Mouse (Mus musculus): ENCODE measurements around the gene S100a9. TPM values are rescaled to one million over a fixed set of nuclear protein-coding genes. Genes with fewer than 3 reads are reported as not detected.

Gene S100a9
- 1 to 10 TPM; 1.3 to 2.0 TPM for total RNA-seq (2021)

- intact Hi-C loops (cut with DNase I): no loop called here
- no peak for DNase-seq
Observed at GRCm38 (mm10) chr3:90695613-90696012, at the start of gene S100a9. Gene S100a9, minus strand, starts transcription at chr3:90695721.

- DNase-seq: no peak
- intact Hi-C loops (cut with DNase I): no loop called here
Observed at GRCm38 (mm10) chr3:90726606-90727005, 31.1 kb upstream of the S100a9 start, which contains the start of gene Pglyrp4. Gene Pglyrp4, plus strand, starts transcription at chr3:90726906.

- intact Hi-C loops (cut with DNase I): loop anchor here (5.0 kb wide), 1 partner anchor 218 kb away; the partner anchor contains the start of gene Snapin
- DNase-seq: peak; percentile 87
Observed at GRCm38 (mm10) chr3:90709591-90710460, 14.3 kb upstream of the S100a9 start.

GRCm38 (mm10) chr3:90708523-90709202 lies 13.1 kb upstream of the S100a9 start:
- DNase-seq: peak; percentile 9
- intact Hi-C loops (cut with DNase I): loop anchor here (5.0 kb wide), 1 partner anchor 216 kb away; the partner anchor contains the start of gene Snapin

GRCm38 (mm10) chr3:90702244-90702643 lies 6.7 kb upstream of the S100a9 start:
- intact Hi-C loops (cut with DNase I): no loop called here
- no peak for DNase-seq

GRCm38 (mm10) chr3:90693496-90693895 lies 2.0 kb downstream of the S100a9 start:
- intact Hi-C loops (cut with DNase I): no loop called here
- no peak for DNase-seq

- intact Hi-C loops (cut with DNase I): no loop called here
- DNase-seq: no peak
Observed at GRCm38 (mm10) chr3:90686835-90687234, 8.7 kb downstream of the S100a9 start.

GRCm38 (mm10) chr3:90683929-90684328 lies 11.6 kb downstream of the S100a9 start:
- no peak for DNase-seq
- intact Hi-C loops (cut with DNase I): no loop called here

- intact Hi-C loops (cut with DNase I): no loop called here
- no peak for DNase-seq
Observed at GRCm38 (mm10) chr3:90678656-90679055, 16.9 kb downstream of the S100a9 start.

GRCm38 (mm10) chr3:90668846-90669245 lies 26.7 kb downstream of the S100a9 start, which contains the start of gene S100a8:
Gene S100a8, plus strand, starts transcription at chr3:90668978.
- DNase-seq: peak; percentile 22
- intact Hi-C loops (cut with DNase I): no loop called here

- no peak for DNase-seq
- intact Hi-C loops (cut with DNase I): no loop called here
Observed at GRCm38 (mm10) chr3:90664219-90664618, 31.3 kb downstream of the S100a9 start.

GRCm38 (mm10) chr3:90659364-90660044 lies 36.0 kb downstream of the S100a9 start:
- no peak for DNase-seq
- intact Hi-C loops (cut with DNase I): no loop called here

GRCm38 (mm10) chr3:90657405-90657804 lies 38.1 kb downstream of the S100a9 start:
- no peak for DNase-seq
- intact Hi-C loops (cut with DNase I): no loop called here

- intact Hi-C loops (cut with DNase I): loop anchor here (5.0 kb wide), 2 partner anchors 66 to 161 kb away; partner anchors contain the start of gene Snapin
- no peak for DNase-seq
Observed at GRCm38 (mm10) chr3:90653717-90654116, 41.8 kb downstream of the S100a9 start, which contains the start of gene S100a7a. Gene S100a7a, plus strand, starts transcription at chr3:90654017.

- peak; percentile 77 for DNase-seq
- intact Hi-C loops (cut with DNase I): loop anchor here (5.0 kb wide), 2 partner anchors 66 to 161 kb away; partner anchors contain the start of gene Snapin
Observed at GRCm38 (mm10) chr3:90652878-90653508, 42.5 kb downstream of the S100a9 start.

- no peak for DNase-seq
- intact Hi-C loops (cut with DNase I): loop anchor here (5.0 kb wide), 2 partner anchors 63 to 158 kb away; partner anchors contain the start of gene Snapin
Observed at GRCm38 (mm10) chr3:90649832-90650231, 45.7 kb downstream of the S100a9 start.

- intact Hi-C loops (cut with DNase I): no loop called here
- DNase-seq: no peak
Observed at GRCm38 (mm10) chr3:90648981-90649380, 46.5 kb downstream of the S100a9 start.

- intact Hi-C loops (cut with DNase I): no loop called here
- no peak for DNase-seq
Observed at GRCm38 (mm10) chr3:90647291-90647690, 48.2 kb downstream of the S100a9 start.

GRCm38 (mm10) chr3:90644220-90644619 lies 51.3 kb downstream of the S100a9 start:
- intact Hi-C loops (cut with DNase I): no loop called here
- DNase-seq: peak; percentile 33
